Mouse (Mus musculus) limb, embryonic 10.5 days (tissue): ENCODE results near the gene Atic. TPM values are rescaled to one million over a fixed set of nuclear protein-coding genes. Genes with fewer than 3 reads are reported as not detected.

ENCODE experiments used
- DNase-seq: peaks from one replicate; pipeline ENCODE4 v3.0.0-alpha.2; 2017; ENCODE audit warnings: low spot score
- H3K27ac ChIP-seq: fragments of 300-500 bp; sonication (generic); 2 replicates; pipeline ENCODE4 v1.5.1; 2016; ENCODE audit warnings: mild to moderate bottlenecking
- H3K27me3 ChIP-seq: fragments of 300-500 bp; sonication (generic); 2 replicates; pipeline ENCODE4 v1.6.1; 2016; ENCODE audit warnings: low read depth, mild to moderate bottlenecking; ENCODE audit not compliant: poor library complexity, severe bottlenecking
- H3K36me3 ChIP-seq: fragments of 300-500 bp; sonication (generic); 2 replicates; pipeline ENCODE4 v1.6.1; 2016; ENCODE audit warnings: mild to moderate bottlenecking, moderate library complexity
- H3K4me1 ChIP-seq: fragments of 300-500 bp; sonication (generic); 2 replicates; pipeline ENCODE4 v1.6.1; 2016
- H3K4me3 ChIP-seq: fragments of 300-500 bp; sonication (generic); 2 replicates; pipeline ENCODE4 v1.5.1; 2016; ENCODE audit warnings: mild to moderate bottlenecking, moderate library complexity
- H3K9me3 ChIP-seq: fragments of 300-500 bp; sonication (generic); replicated peaks from 2 replicates; pipeline ENCODE4 v1.6.1; 2016; ENCODE audit warnings: mild to moderate bottlenecking
- WGBS: fragments of 180-500 bp; shearing (Covaris S2); methylation state at CpG from one replicate; pipeline ENCODE4 v1.1.7; 2016; 5-methylcytosine and 5-hydroxymethylcytosine counted together
- polyA plus RNA-seq: library from polyadenylated mRNA; unstranded; fragments of >200 nt; fragmentation: Nextera tagmentation; extraction: Ambion mirVana; gene quantifications from 2 replicates; pipeline ENCODE4 v1.2.1, GENCODE M21; 2016

Atic gene
- polyA plus RNA-seq, 1 experiment from 2014 or later: 78.5 TPM

DNA sequence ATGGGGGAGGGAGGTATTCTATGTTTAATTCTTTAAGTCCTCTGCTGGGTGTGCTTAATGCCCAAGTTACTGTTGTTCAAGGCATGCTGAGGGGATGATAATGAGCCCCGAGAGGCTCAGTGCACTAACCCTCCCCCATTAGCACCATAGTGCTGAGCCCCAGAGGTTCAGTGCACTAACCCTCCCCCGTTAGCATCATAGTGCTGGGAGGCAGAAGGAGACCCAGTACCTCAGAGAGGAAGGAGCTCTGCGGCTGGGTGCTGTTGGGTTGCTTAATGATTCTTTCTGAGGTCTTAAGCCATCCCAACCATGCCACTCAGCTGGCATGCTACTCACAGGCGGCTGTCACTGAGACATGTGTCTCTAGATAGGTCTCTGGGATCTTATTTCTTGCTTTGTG is 13.2 kb downstream of the Atic start:
- Histone ChIP-seq H3K4me1 (no peaks in the 10 kb centered on the region), H3K36me3 (peaks cover 95% of the 10 kb centered on the region), H3K27me3 (no peaks in the 10 kb centered on the region), H3K9me3 (no peaks in the 10 kb centered on the region), H3K4me3 (no peak overlapping the region), H3K27ac (no peak overlapping the region)
- DNase-seq: no peak
- WGBS: 87% methylated on average over 4 of the region's 4 CpGs

DNA sequence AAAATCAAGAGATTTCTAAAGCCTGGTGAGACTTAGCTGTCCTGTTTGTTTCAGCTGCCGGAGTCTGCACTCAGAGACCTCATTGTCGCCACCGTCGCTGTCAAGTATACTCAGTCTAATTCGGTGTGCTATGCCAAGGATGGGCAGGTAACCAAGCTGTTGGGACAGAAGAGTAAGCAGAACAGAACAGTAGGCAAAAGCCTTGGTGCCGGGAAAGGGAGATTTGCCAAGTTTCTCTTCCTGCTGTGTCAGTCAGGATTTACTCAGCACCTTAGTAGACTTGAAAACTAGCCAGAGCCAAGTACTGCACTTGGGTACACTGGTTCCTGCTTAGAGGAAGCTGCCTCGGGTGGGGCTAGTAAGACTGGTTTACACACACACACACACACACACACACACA is 19.0 kb downstream of the Atic start:
- Histone ChIP-seq H3K9me3 (no peaks in the 10 kb centered on the region), H3K4me3 (no peak overlapping the region), H3K27ac (no peak overlapping the region), H3K36me3 (peaks cover 96% of the 10 kb centered on the region), H3K4me1 (no peaks in the 10 kb centered on the region), H3K27me3 (no peaks in the 10 kb centered on the region)
- WGBS: 94% methylated on average over 7 of the region's 7 CpGs
- no peak for DNase-seq

DNA sequence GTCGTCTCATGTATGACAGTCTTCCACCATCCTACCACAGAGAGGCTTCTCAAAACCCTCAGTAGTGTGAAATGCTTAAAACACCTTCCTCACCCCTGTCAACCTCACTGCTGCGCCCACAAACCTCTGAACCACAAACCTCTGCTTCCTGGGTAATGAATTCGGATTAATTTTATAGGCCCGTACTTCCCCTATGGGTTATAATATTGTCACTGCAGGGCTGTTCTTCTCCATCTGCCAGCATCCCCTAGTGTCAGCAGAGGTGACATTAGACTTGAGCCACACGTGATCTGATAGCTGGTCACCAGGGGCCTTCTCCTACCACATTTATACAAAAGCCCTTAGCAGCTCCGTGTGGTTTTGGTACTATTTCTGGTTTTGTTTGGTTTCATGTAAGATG is 19.9 kb downstream of the Atic start:
- Histone ChIP-seq H3K4me1 (no peaks in the 10 kb centered on the region), H3K27ac (no peak overlapping the region), H3K27me3 (no peaks in the 10 kb centered on the region), H3K4me3 (no peak overlapping the region), H3K9me3 (no peaks in the 10 kb centered on the region), H3K36me3 (peaks cover 89% of the 10 kb centered on the region)
- 96% methylated on average over 6 of the region's 6 CpGs for WGBS
- no peak for DNase-seq

DNA sequence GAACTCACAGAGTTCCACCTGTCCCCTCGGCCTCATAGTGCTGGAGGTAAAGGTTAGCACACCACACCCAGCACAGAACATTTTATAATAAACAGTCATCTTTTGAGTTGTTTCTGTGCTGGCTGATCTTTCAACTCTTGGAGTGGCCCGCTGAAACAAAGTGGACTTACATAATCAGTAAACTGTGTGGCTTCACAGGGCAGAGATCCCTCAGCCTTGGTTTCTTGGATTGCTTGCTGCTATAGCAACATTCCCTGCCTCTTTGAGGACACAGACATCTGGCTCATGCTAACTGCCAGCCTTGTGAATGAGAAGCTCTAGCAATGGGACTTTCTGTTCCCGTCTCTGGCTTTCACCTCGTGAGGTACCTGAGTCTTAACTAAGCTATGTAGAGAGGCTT is 22.6 kb downstream of the Atic start:
- Histone ChIP-seq H3K27ac (no peak overlapping the region), H3K36me3 (peaks cover 75% of the 10 kb centered on the region), H3K27me3 (no peaks in the 10 kb centered on the region), H3K4me1 (no peaks in the 10 kb centered on the region), H3K9me3 (no peaks in the 10 kb centered on the region), H3K4me3 (no peak overlapping the region)
- no peak for DNase-seq
- WGBS: 93% methylated on average over 4 of the region's 4 CpGs

DNA sequence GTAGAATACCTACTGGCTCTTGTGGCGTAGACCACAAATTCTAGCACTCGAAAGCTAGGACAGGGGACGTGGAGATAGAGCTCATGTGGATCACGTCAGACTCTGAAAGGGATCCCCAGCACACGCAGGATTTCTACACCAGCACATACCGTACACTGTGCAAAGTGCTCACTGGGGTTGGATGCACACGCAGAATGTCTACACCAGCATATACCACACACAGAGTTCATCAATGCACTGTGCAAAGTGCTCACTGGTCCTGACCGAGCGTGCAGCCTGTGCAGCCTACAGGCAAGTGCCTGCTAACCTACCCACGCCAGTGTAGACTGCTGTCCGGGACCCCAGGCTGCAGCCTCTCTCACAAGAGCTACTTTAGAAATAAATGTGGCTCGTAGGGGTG is 23.5 kb downstream of the Atic start:
- 93% methylated on average over 12 of the region's 12 CpGs for WGBS
- H3K36me3 ChIP-seq: peaks cover 75% of the 10 kb centered on the region
- no peak overlapping the region for H3K27ac ChIP-seq
- no peaks in the 10 kb centered on the region for H3K9me3 ChIP-seq
- no peaks in the 10 kb centered on the region for H3K4me1 ChIP-seq
- no peak overlapping the region for H3K4me3 ChIP-seq
- H3K27me3 ChIP-seq: no peaks in the 10 kb centered on the region
- no peak for DNase-seq

DNA sequence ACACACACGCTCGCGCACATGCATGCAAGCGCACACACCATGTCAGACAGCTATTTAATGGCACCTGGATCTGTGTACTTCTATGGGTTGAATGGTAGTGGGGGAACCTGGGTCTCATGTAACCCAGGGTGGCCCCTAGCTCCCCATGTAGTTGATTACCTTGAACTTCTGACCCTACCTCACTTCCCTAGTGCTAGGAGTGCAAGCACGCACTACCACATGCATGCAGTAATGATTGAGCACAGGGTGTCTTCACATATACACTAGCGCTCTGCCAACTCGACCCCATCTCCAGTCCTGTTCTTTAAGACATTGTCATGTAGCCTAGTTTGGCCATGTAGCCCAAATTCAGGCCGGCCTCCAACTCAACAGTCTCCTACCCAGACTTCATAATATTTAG is 26.4 kb downstream of the Atic start:
- Histone ChIP-seq H3K9me3 (no peaks in the 10 kb centered on the region), H3K4me1 (no peaks in the 10 kb centered on the region), H3K27ac (no peak overlapping the region), H3K36me3 (peaks cover 75% of the 10 kb centered on the region), H3K4me3 (no peak overlapping the region), H3K27me3 (no peaks in the 10 kb centered on the region)
- no peak for DNase-seq
- WGBS: 97% methylated on average over 8 of the region's 8 CpGs

DNA sequence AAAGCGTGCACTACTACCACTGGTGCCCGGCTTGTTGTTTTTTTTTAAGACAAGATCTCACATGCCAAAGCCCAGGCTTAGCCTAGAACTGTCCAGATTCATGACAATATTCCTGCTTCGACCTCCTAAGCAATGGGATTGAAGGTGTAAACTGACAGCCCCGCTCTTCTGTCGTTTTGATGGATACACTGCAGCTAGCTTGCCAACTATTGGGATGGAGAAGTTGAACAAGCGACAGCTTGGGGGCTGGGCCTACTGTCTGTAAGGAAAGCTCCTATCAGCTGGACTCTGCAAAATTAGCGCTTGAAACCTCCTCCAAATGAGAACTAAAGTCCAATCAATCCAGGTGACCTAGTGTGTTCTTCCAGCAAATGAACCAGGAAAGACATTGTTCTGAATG is 26.9 kb downstream of the Atic start:
- Histone ChIP-seq H3K36me3 (peaks cover 75% of the 10 kb centered on the region), H3K4me1 (no peaks in the 10 kb centered on the region), H3K27me3 (no peaks in the 10 kb centered on the region), H3K9me3 (no peaks in the 10 kb centered on the region), H3K27ac (no peak overlapping the region), H3K4me3 (no peak overlapping the region)
- DNase-seq: no peak
- 91% methylated on average over 7 of the region's 7 CpGs for WGBS

DNA sequence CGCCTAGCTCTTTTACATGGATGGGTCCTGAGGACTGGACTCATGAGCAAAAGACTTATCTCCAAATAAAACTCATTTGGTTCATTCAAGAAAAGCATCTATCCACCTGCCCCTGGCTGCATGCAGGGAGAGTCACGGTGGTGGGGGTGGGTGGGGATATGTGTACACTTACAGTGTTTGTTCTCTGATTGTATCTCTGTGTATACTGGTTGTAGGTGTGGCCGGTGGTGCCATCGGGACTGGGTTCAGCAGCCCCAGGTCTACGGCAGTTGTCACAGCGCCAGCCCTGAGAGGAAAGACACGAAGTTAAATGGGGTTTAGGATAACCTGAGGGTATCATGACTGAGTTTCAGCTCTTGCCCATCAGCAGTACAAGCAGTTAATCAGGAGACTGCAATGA is 29.7 kb downstream of the Atic start:
- Histone ChIP-seq H3K9me3 (no peaks in the 10 kb centered on the region), H3K27me3 (no peaks in the 10 kb centered on the region), H3K4me3 (no peak overlapping the region), H3K36me3 (peaks cover 81% of the 10 kb centered on the region), H3K4me1 (no peaks in the 10 kb centered on the region), H3K27ac (no peak overlapping the region)
- 94% methylated on average over 7 of the region's 7 CpGs for WGBS
- DNase-seq: no peak

DNA sequence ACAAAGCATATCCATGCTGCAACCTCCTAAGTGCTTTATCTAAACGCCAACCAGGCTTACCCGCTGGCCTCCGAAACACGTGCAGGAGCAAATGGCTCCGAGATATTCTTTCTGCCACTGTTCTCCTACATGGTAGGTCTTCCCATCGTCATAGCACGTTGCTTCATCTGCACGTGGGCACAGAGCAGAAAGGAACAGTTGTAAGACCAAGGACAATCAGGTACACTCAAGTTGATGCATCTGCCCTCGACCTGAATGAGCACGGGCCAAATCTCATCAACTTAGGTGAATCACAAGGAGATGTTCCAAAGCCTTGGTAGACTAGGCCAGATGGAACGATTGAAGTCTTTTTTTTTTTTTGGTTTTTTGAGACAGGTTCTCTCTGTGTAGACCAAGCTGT is 33.1 kb downstream of the Atic start:
- H3K4me3 ChIP-seq: no peak overlapping the region
- DNase-seq: no peak
- WGBS: 98% methylated on average over 11 of the region's 11 CpGs
- no peaks in the 10 kb centered on the region for H3K4me1 ChIP-seq
- H3K27ac ChIP-seq: no peak overlapping the region
- no peaks in the 10 kb centered on the region for H3K27me3 ChIP-seq
- H3K36me3 ChIP-seq: peaks cover 100% of the 10 kb centered on the region
- no peaks in the 10 kb centered on the region for H3K9me3 ChIP-seq

DNA sequence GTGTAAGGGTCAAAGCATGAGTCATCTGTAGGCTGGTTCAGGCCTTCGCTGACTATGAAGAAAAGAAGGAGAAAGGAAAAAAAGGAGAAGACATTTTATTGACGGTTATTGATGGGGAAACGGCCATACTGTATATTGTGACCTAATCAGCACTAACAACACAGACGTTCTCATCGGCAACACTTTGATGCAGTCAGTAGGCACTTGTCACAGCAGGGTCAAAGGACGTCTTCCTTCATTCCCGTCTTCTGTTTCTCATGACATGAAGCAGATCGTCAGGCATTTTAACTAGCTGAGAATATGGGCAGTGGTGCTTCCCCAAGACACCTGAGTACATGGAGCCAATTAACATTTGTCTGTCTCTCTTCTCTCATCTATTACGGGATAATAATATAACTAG is 36.2 kb downstream of the Atic start:
- peaks cover 100% of the 10 kb centered on the region for H3K36me3 ChIP-seq
- no peaks in the 10 kb centered on the region for H3K4me1 ChIP-seq
- no peak for DNase-seq
- WGBS: 94% methylated on average over 9 of the region's 9 CpGs
- no peak overlapping the region for H3K27ac ChIP-seq
- no peaks in the 10 kb centered on the region for H3K27me3 ChIP-seq
- H3K4me3 ChIP-seq: no peak overlapping the region
- no peaks in the 10 kb centered on the region for H3K9me3 ChIP-seq

DNA sequence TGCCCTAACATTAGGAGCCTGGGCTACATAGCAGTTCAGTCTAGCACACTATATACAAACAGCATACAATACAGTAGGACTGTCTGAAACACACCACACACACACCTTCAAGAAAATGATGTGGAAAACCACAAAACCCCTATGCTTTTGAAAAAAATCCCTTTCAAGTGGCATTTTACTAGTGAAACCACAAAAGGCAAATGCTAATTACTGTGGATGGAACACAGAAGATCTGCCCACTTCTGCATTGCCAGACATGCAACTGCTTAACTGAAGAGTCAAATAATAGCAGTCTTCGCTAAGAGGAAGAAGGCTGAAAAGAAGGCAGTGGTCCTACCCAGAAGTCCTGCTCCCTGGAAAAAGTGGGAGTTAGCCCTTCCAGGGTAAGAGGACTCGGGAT is 37.3 kb downstream of the Atic start:
- Histone ChIP-seq H3K27me3 (no peaks in the 10 kb centered on the region), H3K4me3 (no peak overlapping the region), H3K9me3 (no peaks in the 10 kb centered on the region), H3K36me3 (peaks cover 100% of the 10 kb centered on the region), H3K27ac (no peak overlapping the region), H3K4me1 (no peaks in the 10 kb centered on the region)
- DNase-seq: no peak
- 91% methylated on average over 2 of the region's 2 CpGs for WGBS

DNA sequence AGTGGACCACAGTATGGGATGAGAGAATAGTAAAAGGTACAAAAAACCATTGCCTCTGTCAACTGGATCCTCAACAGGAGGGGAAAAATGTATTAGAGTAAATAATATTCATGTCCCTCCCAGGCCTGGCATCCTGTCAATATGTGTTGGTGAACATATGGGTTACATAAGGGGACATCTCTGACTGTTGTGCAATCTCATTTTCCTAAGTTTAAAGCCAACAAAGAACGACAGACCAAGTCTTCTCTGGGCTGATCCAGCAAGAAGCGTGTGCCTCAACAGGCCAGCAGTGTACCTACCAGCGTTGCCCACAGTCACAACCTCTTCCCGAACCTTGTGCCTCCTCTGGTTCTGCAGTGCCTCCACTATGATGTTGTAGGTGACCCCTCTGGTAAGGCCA is 38.4 kb downstream of the Atic start:
- Histone ChIP-seq H3K4me3 (no peak overlapping the region), H3K27me3 (no peaks in the 10 kb centered on the region), H3K27ac (no peak overlapping the region), H3K36me3 (peaks cover 100% of the 10 kb centered on the region), H3K9me3 (no peaks in the 10 kb centered on the region), H3K4me1 (no peaks in the 10 kb centered on the region)
- no peak for DNase-seq
- 98% methylated on average over 4 of the region's 4 CpGs for WGBS

DNA sequence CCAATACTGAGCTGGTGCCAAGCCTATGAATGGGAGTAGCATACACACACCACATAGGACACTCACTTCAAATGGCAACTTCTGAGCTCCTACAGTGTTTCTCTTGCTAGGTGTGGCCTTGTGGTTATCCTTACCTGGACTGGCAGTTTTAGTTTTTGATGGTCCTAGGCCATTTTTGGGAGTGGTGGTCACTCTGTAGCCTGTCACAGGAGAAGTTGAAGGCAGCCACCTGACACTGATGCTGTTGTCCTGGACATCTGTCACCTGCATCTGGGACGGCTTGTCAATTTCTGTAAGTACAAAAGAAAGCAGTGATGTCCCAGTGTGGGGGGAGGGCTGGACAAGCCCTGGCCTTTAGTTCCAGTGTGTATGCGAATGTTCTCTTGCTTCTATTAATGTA is 48.8 kb downstream of the Atic start:
- no peak overlapping the region for H3K27ac ChIP-seq
- no peak for DNase-seq
- peaks cover 100% of the 10 kb centered on the region for H3K36me3 ChIP-seq
- 90% methylated on average over 2 of the region's 2 CpGs for WGBS
- H3K9me3 ChIP-seq: no peaks in the 10 kb centered on the region
- H3K27me3 ChIP-seq: no peaks in the 10 kb centered on the region
- no peak overlapping the region for H3K4me3 ChIP-seq
- H3K4me1 ChIP-seq: no peaks in the 10 kb centered on the region

DNA sequence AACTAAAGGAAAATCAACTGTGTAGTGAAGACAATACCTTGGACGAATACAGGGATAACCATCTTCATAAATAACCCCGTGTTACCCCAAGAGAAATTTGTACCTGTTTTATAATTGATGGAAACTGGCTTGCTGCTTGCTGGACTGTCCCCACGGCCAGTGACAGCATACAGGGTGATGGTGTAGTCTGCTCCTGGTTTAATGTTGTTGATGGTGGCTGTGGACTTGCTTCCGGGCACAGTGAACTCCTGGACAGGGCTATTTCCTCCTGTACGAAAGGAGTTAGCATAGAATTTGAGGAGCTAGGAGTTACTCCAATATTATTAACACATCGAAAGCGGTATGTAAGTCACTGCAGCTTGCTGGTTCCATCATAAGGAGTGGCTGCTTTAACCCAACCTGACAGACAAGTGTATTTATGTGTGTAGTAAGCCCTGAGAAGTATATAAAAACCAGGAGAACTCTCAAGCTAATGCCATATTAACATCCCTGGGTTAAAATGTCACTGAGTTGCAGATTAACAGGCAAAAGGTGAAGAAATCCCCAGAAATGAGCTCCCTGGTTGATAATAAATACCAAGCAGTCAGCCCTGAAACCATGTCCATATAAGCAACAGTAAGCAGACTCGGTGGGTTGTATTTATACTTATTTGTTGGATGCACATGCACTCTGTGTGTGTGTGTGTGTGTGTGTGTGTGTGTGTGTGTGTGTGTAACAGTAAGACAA is 49.8 kb downstream of the Atic start:
- DNase-seq: no peak
- no peaks in the 10 kb centered on the region for H3K27me3 ChIP-seq
- 96% methylated on average over 8 of the region's 8 CpGs for WGBS
- H3K4me1 ChIP-seq: no peaks in the 10 kb centered on the region
- H3K27ac ChIP-seq: no peak overlapping the region
- H3K9me3 ChIP-seq: no peaks in the 10 kb centered on the region
- no peak overlapping the region for H3K4me3 ChIP-seq
- H3K36me3 ChIP-seq: peaks cover 100% of the 10 kb centered on the region
